Mouse (Mus musculus): ENCODE results near the gene Pth1r.

GRCm38 (mm10) chr9:110684100-110684831 lies 62.7 kb downstream of the Pth1r start:
- TF ChIP-seq CTCF (IDR thresholded peaks at IDR 0.05; ENCODE audit: control insufficient read depth, insufficient read depth, insufficient read length) = no peak
- TF ChIP-seq USF1 (IDR thresholded peaks at IDR 0.05; ENCODE audit: low read depth) = no peak
- no peak for TF ChIP-seq MYOG (IDR thresholded peaks at IDR 0.05; ENCODE audit: control insufficient read depth, extremely low read depth, insufficient read length)

Measured in C2C12 (cell line).